Mouse (Mus musculus): ENCODE data around the gene Ankrd34a. TPM values are rescaled to one million over a fixed set of nuclear protein-coding genes. Genes with fewer than 3 reads are reported as not detected.

Ankrd34a gene
- polyA plus RNA-seq, 1 experiment from 2014 or later: 6.7 TPM

- Histone ChIP-seq H3K4me1 (replicated peaks) (peaks cover 69% of the 10 kb centered on the region), H3K9ac (no peak overlapping the region), H3K36me3 (no peaks in the 10 kb centered on the region), H3K27me3 (no peaks in the 10 kb centered on the region), H3K4me2 (no peak overlapping the region), H3K27ac (peak overlapping the region; percentile 39), H3K4me3 (no peak overlapping the region), H3K9me3 (replicated peaks) (no peaks in the 10 kb centered on the region)
- ATAC-seq (replicated peaks; ENCODE audit: insufficient number of reproducible peaks, insufficient read depth, low FRiP score, low read depth): no peak
- WGBS: 46% methylated on average over 18 of the region's 19 CpGs
Measured at GRCm38 (mm10) chr3:96573611-96574511, 22.6 kb upstream of the Ankrd34a start.

DNA sequence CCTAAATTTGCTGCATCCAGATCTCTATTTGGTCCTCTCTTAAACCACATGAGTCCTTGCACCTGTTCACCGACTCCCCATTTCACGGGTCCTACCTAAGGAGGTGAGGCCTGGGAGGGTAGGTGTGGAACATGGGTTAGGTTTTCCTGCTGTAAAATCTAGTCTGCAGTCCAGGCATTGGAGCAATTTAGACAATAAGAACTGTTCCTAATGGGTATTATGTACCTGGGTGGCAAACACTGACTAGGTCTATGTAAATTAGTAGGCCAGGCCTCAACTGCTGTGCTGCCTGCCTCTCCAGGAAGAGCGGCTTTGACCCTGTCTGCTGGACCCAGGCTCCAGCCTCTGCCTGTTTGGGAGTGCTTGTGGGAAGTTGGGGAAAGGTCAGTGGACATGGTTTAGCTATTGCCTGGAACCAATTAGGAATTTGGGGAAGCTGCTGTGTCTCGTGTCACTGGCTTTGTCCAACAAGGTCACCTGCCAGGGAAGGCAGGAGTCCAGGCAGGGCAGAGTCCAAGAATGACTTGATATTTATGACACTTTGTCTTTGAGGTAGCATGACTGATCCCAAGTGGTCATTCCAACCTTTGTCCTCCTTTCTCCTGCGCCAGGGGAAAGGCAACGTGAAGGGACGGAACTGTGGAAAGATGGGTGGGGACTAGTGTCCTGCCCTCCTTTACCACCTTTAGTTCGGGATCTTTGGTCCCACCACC is 21.0 kb upstream of the Ankrd34a start:
- Histone ChIP-seq H3K4me2 (peak overlapping the region; percentile 60), H3K27ac (peak overlapping the region; percentile 98), H3K9me3 (replicated peaks) (no peaks in the 10 kb centered on the region), H3K36me3 (no peaks in the 10 kb centered on the region), H3K4me3 (peak overlapping the region; percentile 32; the same call in 1 of the 2 replicates), H3K27me3 (no peaks in the 10 kb centered on the region), H3K4me1 (replicated peaks) (peaks cover 70% of the 10 kb centered on the region), H3K9ac (peak overlapping the region; percentile 43; the same call in 1 of the 2 replicates)
- WGBS: 83% methylated on average over 8 of the region's 8 CpGs
- ATAC-seq (replicated peaks; ENCODE audit: insufficient number of reproducible peaks, insufficient read depth, low FRiP score, low read depth): no peak

DNA sequence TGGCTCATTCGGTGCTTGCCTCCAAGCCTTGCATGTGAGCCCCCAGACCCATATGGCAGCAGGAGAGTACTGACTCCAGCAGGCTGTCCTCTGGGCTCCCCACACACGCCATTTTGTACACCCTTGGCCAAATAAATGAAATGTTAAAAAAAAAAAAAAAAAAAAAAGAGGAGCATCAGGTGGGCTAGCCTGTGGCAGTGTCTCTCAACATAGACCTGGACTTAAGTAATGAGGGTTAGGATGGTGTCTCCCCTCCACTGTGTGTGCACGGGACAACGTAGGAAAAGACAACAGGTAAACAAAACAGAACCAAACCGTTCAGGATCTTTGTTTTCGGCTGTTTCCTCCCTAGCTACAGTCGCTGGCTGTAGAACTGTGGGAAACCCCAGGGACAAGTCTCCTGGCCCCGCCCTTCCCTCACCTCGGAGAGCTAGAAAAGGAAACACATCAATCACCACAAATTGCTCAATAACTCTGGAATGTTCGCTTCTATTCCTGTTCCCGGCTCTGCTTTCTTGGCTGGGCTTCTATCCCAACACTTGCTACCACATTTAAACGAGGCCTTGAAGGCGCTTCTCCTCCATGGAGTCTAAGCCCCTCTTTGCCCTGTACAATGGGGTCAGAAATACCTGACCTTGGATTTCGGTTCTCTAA is 20.3 kb upstream of the Ankrd34a start:
- no peaks in the 10 kb centered on the region for H3K27me3 ChIP-seq
- no peaks in the 10 kb centered on the region for H3K36me3 ChIP-seq
- H3K4me1 ChIP-seq (replicated peaks): peaks cover 69% of the 10 kb centered on the region
- ATAC-seq (replicated peaks; ENCODE audit: insufficient number of reproducible peaks, insufficient read depth, low FRiP score, low read depth): peak; percentile 50
- no peaks in the 10 kb centered on the region for H3K9me3 ChIP-seq (replicated peaks)
- peak overlapping the region; percentile 60 for H3K4me2 ChIP-seq
- H3K9ac ChIP-seq: peak overlapping the region; percentile 43
- 22% methylated on average over 14 of the region's 14 CpGs for WGBS
- peak overlapping the region; percentile 32 for H3K4me3 ChIP-seq
- H3K27ac ChIP-seq: peak overlapping the region; percentile 98

DNA sequence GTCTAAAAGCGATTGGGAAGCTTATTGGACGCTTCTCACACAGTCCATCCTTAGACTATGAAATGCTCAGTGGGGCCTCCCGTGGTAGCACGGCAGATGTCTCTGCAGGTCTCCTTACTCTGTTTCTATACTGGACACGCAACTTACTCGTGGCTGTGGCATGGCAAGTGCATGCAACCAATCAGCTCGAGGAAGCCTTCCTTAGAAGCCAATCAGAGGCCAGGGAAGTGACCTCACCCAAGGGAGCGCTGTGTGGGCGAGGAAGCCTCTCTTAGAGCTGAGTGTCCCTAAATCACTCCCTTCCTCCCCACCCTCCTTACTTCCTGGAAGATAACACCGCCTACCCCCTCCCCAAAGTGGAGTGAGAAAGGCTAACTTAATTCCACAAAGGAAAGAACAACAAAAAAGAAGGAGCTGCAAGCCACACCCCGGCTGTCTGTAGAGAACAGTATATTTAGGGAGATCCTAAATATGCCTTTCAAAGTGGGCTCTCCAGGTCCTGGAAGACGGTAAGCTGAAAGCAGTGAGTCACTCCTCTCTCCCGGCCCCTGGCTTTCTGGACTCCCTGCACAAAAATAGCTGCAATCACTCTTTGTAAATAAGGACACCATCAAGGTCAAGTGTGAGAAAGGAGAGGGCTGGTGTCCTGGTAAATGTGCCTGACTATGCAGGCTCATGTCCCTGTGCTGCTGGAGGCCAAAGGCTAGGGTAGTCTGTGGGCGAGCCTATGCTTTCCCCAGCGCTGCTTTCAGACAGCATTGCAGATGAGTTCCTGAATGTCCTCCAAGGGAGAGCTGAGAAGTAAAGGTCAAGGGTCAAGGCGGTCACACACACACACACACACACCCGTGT is 19.5 kb upstream of the Ankrd34a start, which contains the start of gene Gm16253:
Gm16253 (plus strand) TSS at position 295 of the 852 bp plus-strand sequence.
- peak; percentile 92 for ATAC-seq (replicated peaks; ENCODE audit: insufficient number of reproducible peaks, insufficient read depth, low FRiP score, low read depth)
- H3K27ac ChIP-seq: peak within 1 kb of the TSS; percentile 98
- H3K4me3 ChIP-seq: peak within 1 kb of the TSS; percentile 32
- peaks cover 62% of the 10 kb centered on the region for H3K4me1 ChIP-seq (replicated peaks)
- H3K9me3 ChIP-seq (replicated peaks): no peaks in the 10 kb centered on the region
- no peaks in the 10 kb centered on the region for H3K27me3 ChIP-seq
- H3K9ac ChIP-seq: peak within 1 kb of the TSS; percentile 46
- 7% methylated on average over 17 of the region's 17 CpGs for WGBS
- no peaks in the 10 kb centered on the region for H3K36me3 ChIP-seq
- H3K4me2 ChIP-seq: peak within 1 kb of the TSS; percentile 60

GRCm38 (mm10) chr3:96577566-96577965 is 18.9 kb upstream of the Ankrd34a start:
- H3K36me3 ChIP-seq: no peaks in the 10 kb centered on the region
- peak overlapping the region; percentile 32; the same call in 1 of the 2 replicates for H3K4me3 ChIP-seq
- H3K4me2 ChIP-seq: peak overlapping the region; percentile 60
- H3K9ac ChIP-seq: peak overlapping the region; percentile 46
- H3K27ac ChIP-seq: peak overlapping the region; percentile 98
- H3K4me1 ChIP-seq (replicated peaks): peaks cover 60% of the 10 kb centered on the region
- no peaks in the 10 kb centered on the region for H3K9me3 ChIP-seq (replicated peaks)
- WGBS: 67% methylated on average over 4 of the region's 4 CpGs
- H3K27me3 ChIP-seq: no peaks in the 10 kb centered on the region
- no peak for ATAC-seq (replicated peaks; ENCODE audit: insufficient number of reproducible peaks, insufficient read depth, low FRiP score, low read depth)

DNA sequence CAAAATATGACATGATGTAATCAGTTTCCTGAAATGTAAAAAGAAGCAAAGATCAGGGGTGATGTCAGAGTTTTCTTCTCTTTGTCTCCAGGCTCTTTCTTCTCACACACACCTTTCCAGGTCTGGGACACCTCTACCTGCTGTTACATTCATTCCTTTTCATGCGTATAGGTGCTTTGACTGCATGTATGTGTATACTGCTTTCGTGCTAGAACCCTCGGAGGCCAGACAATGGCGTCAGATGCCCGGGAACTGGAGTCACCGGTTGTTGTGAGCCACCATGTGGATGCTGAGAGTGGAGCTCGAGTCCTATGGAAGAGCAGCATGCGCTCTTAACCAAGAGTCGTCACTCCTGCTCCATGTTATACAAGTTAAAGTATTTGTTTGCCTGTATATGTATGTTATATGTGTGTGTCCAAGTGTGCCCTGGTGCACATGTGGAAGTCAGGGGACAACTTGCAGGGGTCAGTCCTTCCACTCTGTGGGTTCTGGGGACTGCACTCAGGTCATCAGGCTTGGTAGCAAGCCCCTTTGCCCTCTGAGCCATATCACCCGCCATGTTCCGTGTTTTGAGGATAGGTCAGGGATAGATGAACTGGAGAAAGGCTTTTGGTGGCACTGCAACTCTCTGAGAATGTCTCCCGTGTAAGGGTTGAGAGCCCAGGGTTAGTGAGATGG is 17.7 kb upstream of the Ankrd34a start:
- Histone ChIP-seq H3K36me3 (no peaks in the 10 kb centered on the region), H3K4me2 (no peak overlapping the region), H3K4me3 (no peak overlapping the region), H3K9ac (no peak overlapping the region), H3K4me1 (replicated peaks) (peaks cover 54% of the 10 kb centered on the region), H3K27ac (peak overlapping the region; percentile 98; the same call in 1 of the 2 replicates), H3K27me3 (no peaks in the 10 kb centered on the region), H3K9me3 (replicated peaks) (no peaks in the 10 kb centered on the region)
- 78% methylated on average over 12 of the region's 12 CpGs for WGBS
- no peak for ATAC-seq (replicated peaks; ENCODE audit: insufficient number of reproducible peaks, insufficient read depth, low FRiP score, low read depth)

GRCm38 (mm10) chr3:96579239-96579750 is 17.1 kb upstream of the Ankrd34a start:
- Histone ChIP-seq H3K9ac (no peak overlapping the region), H3K36me3 (no peaks in the 10 kb centered on the region), H3K4me3 (no peak overlapping the region), H3K27ac (peak overlapping the region; percentile 38; the same call in 1 of the 2 replicates), H3K27me3 (no peaks in the 10 kb centered on the region), H3K4me2 (no peak overlapping the region), H3K9me3 (replicated peaks) (no peaks in the 10 kb centered on the region), H3K4me1 (replicated peaks) (peaks cover 48% of the 10 kb centered on the region)
- WGBS: 72% methylated on average over 4 of the region's 4 CpGs
- ATAC-seq (replicated peaks; ENCODE audit: insufficient number of reproducible peaks, insufficient read depth, low FRiP score, low read depth): no peak

GRCm38 (mm10) chr3:96579885-96580454 is 16.5 kb upstream of the Ankrd34a start:
- Histone ChIP-seq H3K36me3 (no peaks in the 10 kb centered on the region), H3K27ac (peak overlapping the region; percentile 3; the same call in 1 of the 2 replicates), H3K27me3 (no peaks in the 10 kb centered on the region), H3K4me1 (replicated peaks) (peaks cover 47% of the 10 kb centered on the region), H3K4me2 (peak overlapping the region; percentile 59), H3K9me3 (replicated peaks) (no peaks in the 10 kb centered on the region), H3K4me3 (peak overlapping the region; percentile 30), H3K9ac (peak overlapping the region; percentile 43; the same call in 1 of the 2 replicates)
- WGBS: 10% methylated on average over 16 of the region's 16 CpGs
- ATAC-seq (replicated peaks; ENCODE audit: insufficient number of reproducible peaks, insufficient read depth, low FRiP score, low read depth): 0 out of 2 replicates have a peak, but pooled peaks have one; percentile 8

GRCm38 (mm10) chr3:96581141-96581540 is 15.3 kb upstream of the Ankrd34a start:
- Histone ChIP-seq H3K27me3 (no peaks in the 10 kb centered on the region), H3K4me1 (replicated peaks) (peaks cover 35% of the 10 kb centered on the region), H3K9me3 (replicated peaks) (no peaks in the 10 kb centered on the region), H3K36me3 (no peaks in the 10 kb centered on the region), H3K4me3 (no peak overlapping the region), H3K27ac (no peak overlapping the region), H3K9ac (no peak overlapping the region), H3K4me2 (no peak overlapping the region)
- WGBS: 63% methylated on average over 6 of the region's 6 CpGs
- ATAC-seq (replicated peaks; ENCODE audit: insufficient number of reproducible peaks, insufficient read depth, low FRiP score, low read depth): no peak

Measured in heart, embryonic 15.5 days (tissue).